Mouse (Mus musculus): ENCODE data around the gene Vmn1r197.
"Not testable (repeated sequence)": the region's sequence is repeated elsewhere in the genome, so short reads cannot be mapped to it uniquely, and the experiment has no call there.

Gene Vmn1r197

DNA sequence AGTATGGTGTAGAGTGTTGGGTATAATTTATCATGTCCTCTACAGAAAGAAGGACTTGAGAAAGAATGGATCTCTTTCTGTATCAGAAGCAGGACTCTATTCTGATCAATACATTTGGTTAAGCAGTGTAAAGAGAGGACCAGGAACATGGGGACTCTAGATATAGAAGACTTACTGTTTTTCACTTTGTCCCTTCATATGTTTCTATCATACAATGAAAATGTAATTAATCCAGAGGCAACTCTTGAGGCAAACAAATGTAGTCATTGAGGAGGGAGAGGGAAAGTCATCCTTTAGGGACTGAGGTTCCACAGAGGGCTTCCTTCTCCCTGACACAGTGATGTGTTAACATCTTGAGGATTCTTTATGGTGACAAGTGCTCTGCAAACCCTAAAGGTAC is at the start of gene Vmn1r197:
TSS of gene Vmn1r197 (plus strand) at position 301 of the 400 bp plus-strand sequence.
- DNase-seq (ENCODE audit: low spot score): no peak

- DNase-seq (ENCODE audit: low spot score): no peak
These were observed 39.8 kb upstream of the Vmn1r197 start for GRCm38 (mm10) chr13:22284578-22284977.

DNA sequence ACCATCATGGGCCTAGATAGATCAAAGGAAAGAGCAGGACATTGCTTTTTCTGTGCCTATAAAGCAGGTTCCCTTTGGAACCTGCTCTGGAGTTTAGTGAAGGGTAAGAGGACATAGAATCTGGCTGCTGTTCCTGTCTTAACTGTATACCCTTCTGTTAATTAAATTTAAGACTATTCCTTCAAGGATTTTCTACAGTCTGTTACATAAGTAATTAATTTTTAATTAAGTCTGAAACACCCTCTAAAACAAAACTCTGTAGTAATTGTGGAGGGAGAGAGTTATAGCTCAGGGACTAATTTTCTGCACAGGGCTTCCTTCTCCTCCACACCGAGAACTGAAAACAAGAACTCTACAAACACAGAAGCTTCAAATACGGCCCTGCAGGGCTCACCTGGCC is 34.8 kb upstream of the Vmn1r197 start, which contains the start of gene Vmn1r196:
TSS of gene Vmn1r196 (plus strand) at position 301 of the 400 bp plus-strand sequence.
- no peak for DNase-seq (ENCODE audit: low spot score)

GRCm38 (mm10) chr13:22308075-22308474 is 16.3 kb upstream of the Vmn1r197 start:
- DNase-seq (ENCODE audit: low spot score): not testable (repeated sequence)

GRCm38 (mm10) chr13:22315361-22315760 is 9.0 kb upstream of the Vmn1r197 start:
- DNase-seq (ENCODE audit: low spot score): no peak

GRCm38 (mm10) chr13:22317366-22317765 is 7.0 kb upstream of the Vmn1r197 start:
- no peak for DNase-seq (ENCODE audit: low spot score)

DNA sequence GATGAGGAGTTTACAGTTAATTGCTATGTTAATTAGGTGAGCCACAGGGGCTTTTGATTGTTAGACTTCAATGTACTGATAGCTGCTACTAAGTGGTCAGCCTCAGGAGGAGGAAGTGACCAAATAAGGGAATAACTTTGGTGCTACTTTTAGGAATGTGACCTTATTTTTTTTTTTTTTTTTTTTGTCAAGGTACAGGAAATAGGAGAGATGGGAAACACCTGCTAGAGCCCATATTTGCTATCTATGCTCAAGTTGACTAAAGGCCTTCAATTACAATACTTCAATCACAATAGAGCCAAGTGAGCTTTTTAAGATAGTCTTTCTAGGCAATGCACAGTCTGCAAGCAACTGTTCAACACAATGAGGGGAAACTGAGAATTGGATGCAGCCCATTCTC is 4.3 kb upstream of the Vmn1r197 start:
- no peak for DNase-seq (ENCODE audit: low spot score)

DNA sequence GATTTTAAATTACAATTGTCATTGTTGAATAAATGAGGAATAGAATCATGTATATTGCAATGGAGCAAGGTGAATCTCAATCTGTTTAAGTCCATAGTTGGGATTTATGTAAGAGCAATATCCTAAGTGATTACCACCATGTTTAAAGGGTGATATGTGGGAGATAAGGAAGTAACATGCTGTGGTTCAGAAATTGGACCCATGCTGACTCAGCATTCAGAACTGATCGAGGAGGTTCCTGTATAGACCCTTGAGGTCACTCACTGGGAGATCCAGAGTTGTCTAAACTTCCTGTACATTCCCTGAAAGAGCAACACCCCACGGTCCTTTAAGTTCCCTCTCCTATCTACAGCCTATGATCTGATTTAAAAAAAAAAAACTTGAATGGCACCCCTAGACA is 8.9 kb downstream of the Vmn1r197 start:
- DNase-seq (ENCODE audit: low spot score): no peak

DNA sequence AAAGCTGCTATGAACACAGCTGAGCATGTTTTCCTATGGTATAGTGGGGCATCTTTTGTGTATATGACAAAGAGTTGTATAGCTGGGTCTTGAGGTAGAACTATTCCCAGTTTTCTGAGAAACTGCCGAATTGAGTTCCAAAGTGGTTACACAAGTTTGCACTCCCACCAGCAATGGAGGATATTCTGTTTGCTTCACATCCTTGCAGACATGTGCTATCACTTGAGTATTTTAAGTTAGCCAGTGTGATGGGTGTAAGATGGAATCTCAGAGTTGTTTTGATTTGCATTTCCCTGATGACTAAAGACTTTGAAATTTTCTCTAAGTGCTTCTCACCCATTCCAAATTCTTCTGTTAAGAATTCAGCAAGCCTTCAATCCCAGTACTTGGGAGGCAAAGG is 11.2 kb downstream of the Vmn1r197 start:
- no peak for DNase-seq (ENCODE audit: low spot score)

DNA sequence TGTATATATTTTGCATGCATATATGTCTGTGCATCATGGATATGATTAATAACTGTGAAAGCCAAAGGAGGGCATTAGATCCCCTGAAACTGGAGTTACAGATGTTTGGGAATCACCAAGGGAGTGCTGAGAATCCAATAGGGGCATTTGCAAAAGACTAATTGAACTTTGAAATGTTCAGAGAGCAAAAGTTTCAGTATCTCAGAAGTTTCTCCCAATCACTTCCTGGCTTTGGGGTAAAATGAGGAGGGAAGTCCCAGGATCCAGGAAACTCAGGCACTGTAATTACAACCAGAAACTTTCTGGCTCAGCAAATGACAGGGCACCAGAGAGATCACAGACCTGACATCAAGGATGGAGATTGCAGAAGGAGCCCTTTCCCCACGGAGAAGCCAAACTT is 25.7 kb downstream of the Vmn1r197 start, which contains the start of gene Vmn1r198:
TSS of gene Vmn1r198 (plus strand) at position 301 of the 400 bp plus-strand sequence.
- DNase-seq (ENCODE audit: low spot score): no peak

- no peak for DNase-seq (ENCODE audit: low spot score)
These were observed 26.4 kb downstream of the Vmn1r197 start for GRCm38 (mm10) chr13:22350813-22351212.

- no peak for DNase-seq (ENCODE audit: low spot score)
These were observed 55.1 kb downstream of the Vmn1r197 start, which contains the start of gene Vmn1r199 for GRCm38 (mm10) chr13:22379518-22379917. Gene Vmn1r199 (plus strand): TSS chr13:22379818.

DNA sequence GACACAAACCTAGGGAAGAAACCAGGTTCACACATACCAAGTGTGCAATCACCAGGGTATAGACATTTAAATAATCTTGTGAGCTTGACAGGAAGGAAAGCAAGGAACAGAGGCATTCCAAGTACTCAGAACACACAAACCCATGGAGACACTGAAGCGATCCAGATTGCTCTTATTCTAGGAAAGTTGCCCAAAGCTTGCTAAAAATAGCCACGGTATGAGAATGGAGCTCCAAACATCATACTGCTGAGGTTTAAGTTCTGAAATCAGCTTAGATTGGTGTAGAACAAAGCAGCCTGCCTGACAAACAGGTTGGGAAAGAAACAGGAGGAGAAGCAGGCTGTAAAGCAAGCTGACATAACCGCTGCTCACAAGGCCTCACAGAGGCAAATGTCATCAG is 56.7 kb downstream of the Vmn1r197 start:
- not testable (repeated sequence) for DNase-seq (ENCODE audit: low spot score)
